Mouse (Mus musculus) MEL (cell line): ENCODE measurements around the gene Kcna2. TPM values are rescaled to one million over a fixed set of nuclear protein-coding genes. Genes with fewer than 3 reads are reported as not detected.

ENCODE experiments used
- DNase-seq: peaks from one replicate; pipeline ENCODE4 v3.0.0; 2011; ENCODE audit warnings: low read depth, low spot score
- H3K27ac ChIP-seq: 2 replicates; pipeline ENCODE4 v1.5.1; 2012; ENCODE audit warnings: low read depth, mild to moderate bottlenecking, control low read depth, low read length, moderate library complexity; ENCODE audit not compliant: control insufficient read depth
- H3K27me3 ChIP-seq, 2 experiments: fragments of 150-350 bp in 1 of 2; sonication (generic) in 1 of 2; 2 replicates each; pipeline ENCODE4 v1.6.1; 2012; ENCODE audit warnings: low read length in 2 of 2, mild to moderate bottlenecking in 2 of 2, improper control_type of control experiment in 1 of 2, moderate library complexity in 1 of 2; ENCODE audit not compliant: insufficient read depth in 2 of 2, control insufficient read depth in 1 of 2
- H3K36me3 ChIP-seq, 2 experiments: 2 replicates each; pipeline ENCODE4 v1.6.1; 2012 to 2014; ENCODE audit warnings: low read length in 2 of 2, improper control_type of control experiment in 1 of 2, inconsistent platforms in 1 of 2, mild to moderate bottlenecking in 1 of 2; ENCODE audit not compliant: insufficient read depth in 2 of 2, control insufficient read depth in 1 of 2
- H3K4me1 ChIP-seq, 2 experiments: fragments of 150-350 bp in 1 of 2; sonication (generic) in 1 of 2; 2 replicates each; pipeline ENCODE4 v1.6.1; 2012; ENCODE audit warnings: low read length in 2 of 2, improper control_type of control experiment in 1 of 2, mild to moderate bottlenecking in 1 of 2; ENCODE audit not compliant: insufficient read depth in 2 of 2, control insufficient read depth in 1 of 2
- H3K4me3 ChIP-seq, 2 experiments: fragments of 150-350 bp in 1 of 2; sonication (generic) in 1 of 2; 2 replicates each; pipeline ENCODE4 v1.5.1; 2012; ENCODE audit warnings: low read depth in 2 of 2, low read length in 2 of 2, mild to moderate bottlenecking in 2 of 2, moderate library complexity in 2 of 2, control low read depth in 1 of 2, improper control_type of control experiment in 1 of 2; ENCODE audit not compliant: control insufficient read depth in 1 of 2, insufficient read depth in 1 of 2
- H3K79me2 ChIP-seq: 2 replicates; pipeline ENCODE4 v1.6.1; 2012; ENCODE audit warnings: mild to moderate bottlenecking, low read length, moderate library complexity; ENCODE audit not compliant: control insufficient read depth, poor library complexity, insufficient read depth
- H3K9ac ChIP-seq: 2 replicates; pipeline ENCODE4 v1.6.1; 2012; ENCODE audit warnings: low read depth, mild to moderate bottlenecking, control low read depth, low read length, moderate library complexity; ENCODE audit not compliant: control insufficient read depth, poor library complexity, severe bottlenecking
- H3K9me3 ChIP-seq: fragments of 150-350 bp; sonication (generic); replicated peaks from 2 replicates; pipeline ENCODE4 v1.6.1; 2012; ENCODE audit warnings: mild to moderate bottlenecking, low read length, improper control_type of control experiment, moderate library complexity; ENCODE audit not compliant: insufficient read depth
- BHLHE40 ChIP-seq: IDR thresholded peaks from 2 replicates; pipeline ENCODE4 v1.6.1; 2012; ENCODE audit warnings: low read depth, mild to moderate bottlenecking, inconsistent platforms, low read length, improper control_type of control experiment, borderline replicate concordance
- CTCF ChIP-seq, 3 experiments: IDR thresholded peaks in 2 of 3; conservative IDR thresholded peaks in 1 of 3; 2 replicates each; pipeline ENCODE4 v1.5.1; 2011 to 2012; ENCODE audit warnings: low read length in 3 of 3, low read depth in 2 of 3, mild to moderate bottlenecking in 2 of 3, improper control_type of control experiment in 1 of 3, inconsistent platforms in 1 of 3, mixed read lengths in 1 of 3, moderate library complexity in 1 of 3; ENCODE audit not compliant: control insufficient read depth in 1 of 3, insufficient read depth in 1 of 3, poor library complexity in 1 of 3, severe bottlenecking in 1 of 3
- EP300 ChIP-seq, 2 experiments: IDR thresholded peaks; 2 replicates each; pipeline ENCODE4 v1.6.1; 2011; ENCODE audit warnings: improper control_type of control experiment in 2 of 2, low read length in 2 of 2, low read depth in 1 of 2, mild to moderate bottlenecking in 1 of 2
- ETS1 ChIP-seq: IDR thresholded peaks from 2 replicates; pipeline ENCODE4 v1.6.1; 2012; ENCODE audit warnings: low read depth, mild to moderate bottlenecking, inconsistent platforms, low read length, improper control_type of control experiment, moderate library complexity
- GATA1 ChIP-seq: IDR thresholded peaks from 2 replicates; pipeline ENCODE4 v1.6.1; 2011; ENCODE audit warnings: low read depth, low read length, improper control_type of control experiment
- MAFK ChIP-seq: IDR thresholded peaks from 2 replicates; pipeline ENCODE4 v1.6.1; 2011; ENCODE audit warnings: low read depth, mild to moderate bottlenecking, low read length, improper control_type of control experiment, borderline replicate concordance
- MAX ChIP-seq: IDR thresholded peaks from 2 replicates; pipeline ENCODE4 v1.6.1; 2011; ENCODE audit warnings: low read length, improper control_type of control experiment
- MAZ ChIP-seq: IDR thresholded peaks from 2 replicates; pipeline ENCODE4 v1.6.1; 2012; ENCODE audit warnings: low read depth, mild to moderate bottlenecking, inconsistent platforms, low read length, improper control_type of control experiment
- MEF2A ChIP-seq: IDR thresholded peaks from 2 replicates; pipeline ENCODE4 v1.6.1; 2014; ENCODE audit warnings: low read depth, mild to moderate bottlenecking, inconsistent platforms, low read length, improper control_type of control experiment; ENCODE audit not compliant: poor library complexity, insufficient replicate concordance, severe bottlenecking; ENCODE audit errors: extremely low read depth
- MXI1 ChIP-seq: IDR thresholded peaks from 2 replicates; pipeline ENCODE4 v1.6.1; 2011; ENCODE audit warnings: mild to moderate bottlenecking, low read depth, low read length, improper control_type of control experiment
- NELFE ChIP-seq: IDR thresholded peaks from 2 replicates; pipeline ENCODE4 v1.6.1; 2011; ENCODE audit warnings: low read depth, low read length, improper control_type of control experiment
- NRF1 ChIP-seq: IDR thresholded peaks from 2 replicates; pipeline ENCODE4 v1.6.1; 2014; ENCODE audit warnings: low read depth, mild to moderate bottlenecking, inconsistent platforms, low read length, improper control_type of control experiment, moderate library complexity; ENCODE audit not compliant: poor library complexity, insufficient read depth, severe bottlenecking
- TAL1 ChIP-seq: IDR thresholded peaks from 2 replicates; pipeline ENCODE4 v1.6.1; 2012; ENCODE audit warnings: mild to moderate bottlenecking, inconsistent platforms, low read length, moderate library complexity, mixed read lengths
- UBTF ChIP-seq: IDR thresholded peaks from 2 replicates; pipeline ENCODE4 v1.6.1; 2012; ENCODE audit warnings: low read depth, mild to moderate bottlenecking, inconsistent platforms, low read length, improper control_type of control experiment, moderate library complexity, borderline replicate concordance; ENCODE audit not compliant: insufficient read depth
- USF1 ChIP-seq: IDR thresholded peaks from 2 replicates; pipeline ENCODE4 v1.6.1; 2014; ENCODE audit warnings: low read depth, mild to moderate bottlenecking, inconsistent platforms, low read length, improper control_type of control experiment, moderate library complexity
- ZC3H11A ChIP-seq: IDR thresholded peaks from 2 replicates; pipeline ENCODE4 v1.6.1; 2012; ENCODE audit warnings: low read depth, mild to moderate bottlenecking, inconsistent platforms, low read length, improper control_type of control experiment
- ZKSCAN1 ChIP-seq: IDR thresholded peaks from 2 replicates; pipeline ENCODE4 v1.6.1; 2012; ENCODE audit warnings: low read depth, mild to moderate bottlenecking, inconsistent platforms, low read length, improper control_type of control experiment, moderate library complexity
- ZNF384 ChIP-seq: IDR thresholded peaks from 2 replicates; pipeline ENCODE4 v1.6.1; 2012; ENCODE audit warnings: low read depth, mild to moderate bottlenecking, inconsistent platforms, low read length, improper control_type of control experiment
- polyA plus RNA-seq, 2 experiments: library from polyadenylated mRNA; stranded (reverse) in 1 of 2; unstranded in 1 of 2; fragments of >175 nt in 1 of 2; fragments of >200 nt in 1 of 2; gene quantifications; 2 replicates each; pipeline versions ENCODE4 v1.2.1 to v1.2.4; 2012; ENCODE audit warnings: low replicate concordance in 2 of 2, low read depth in 1 of 2; ENCODE audit not compliant: insufficient read length in 2 of 2, insufficient read depth in 1 of 2, missing spikeins in 1 of 2
- total RNA-seq: library from RNA; depleted of rRNA; stranded (reverse); fragments of 300-350 nt; gene quantifications from 2 replicates; pipeline ENCODE4 v1.2.3, GENCODE M21; 2012

The Kcna2 gene
- total and polyA plus RNA-seq, 3 experiments, result under 0.01 TPM; not detected in 2

GRCm38 (mm10) chr3:107103462-107103861, 2.5 kb downstream of the Kcna2 start:
- Histone ChIP-seq H3K4me1 (no peaks in the 10 kb centered on the region), H3K27ac (no peak overlapping the region), H3K4me3 (no peak overlapping the region), H3K9me3 (no peaks in the 10 kb centered on the region), H3K9ac (no peak overlapping the region), H3K36me3 (no peaks in the 10 kb centered on the region), H3K27me3 (no peaks in the 10 kb centered on the region; a peak in 1 of 4 replicates), H3K79me2 (no peaks in the 10 kb centered on the region)
- no peak for DNase-seq
- TF ChIP-seq ETS1 (no peak), EP300 (IDR thresholded peaks at IDR 0.05; ENCODE audit: low read depth in 1 of 2, low read length in 2 of 2) (no peak), UBTF (no peak), CTCF (IDR thresholded peaks at IDR 0.05 in 2 of 3, conservative IDR thresholded peaks at IDR 0.05 in 1 of 3; ENCODE audit: control insufficient read depth in 1 of 3, insufficient read depth in 1 of 3, low read depth in 2 of 3, low read length in 3 of 3, poor library complexity in 1 of 3, severe bottlenecking in 1 of 3) (no peak)

- no peaks in the 10 kb centered on the region for H3K9me3 ChIP-seq
- DNase-seq, result no peak
- TF ChIP-seq USF1 (no peak), NRF1 (no peak), MAX (no peak), TAL1 (no peak), GATA1 (no peak), ZNF384 (no peak), MXI1 (no peak), MEF2A (no peak), BHLHE40 (no peak), NELFE (no peak), MAZ (no peak), ZKSCAN1 (no peak), MAFK (no peak), CTCF (IDR thresholded peaks at IDR 0.05 in 2 of 3, conservative IDR thresholded peaks at IDR 0.05 in 1 of 3; ENCODE audit: control insufficient read depth in 1 of 3, insufficient read depth in 1 of 3, low read depth in 2 of 3, low read length in 3 of 3, poor library complexity in 1 of 3, severe bottlenecking in 1 of 3) (no peak), ZC3H11A (no peak)
- H3K27me3 ChIP-seq, result no peaks in the 10 kb centered on the region; a peak in 1 of 4 replicates
- no peaks in the 10 kb centered on the region for H3K79me2 ChIP-seq
- no peak overlapping the region for H3K27ac ChIP-seq
- no peaks in the 10 kb centered on the region for H3K36me3 ChIP-seq
- no peak overlapping the region for H3K4me3 ChIP-seq
- no peak overlapping the region for H3K9ac ChIP-seq
- H3K4me1 ChIP-seq, result no peaks in the 10 kb centered on the region
These were observed 5.0 kb downstream of the Kcna2 start for GRCm38 (mm10) chr3:107105986-107106385.
